Mouse (Mus musculus) liver, embryonic 12.5 days (tissue): ENCODE measurements around the gene Spout1. TPM values are rescaled to one million over a fixed set of nuclear protein-coding genes. Genes with fewer than 3 reads are reported as not detected.

ENCODE experiments used
- ATAC-seq: fragments of 200-750 bp; cut with Nextera tagmentation; 2 replicates; pipeline ENCODE4 v1.8.0; 2017; ENCODE audit warnings: moderate number of reproducible peaks, mild to moderate bottlenecking, moderate library complexity
- H3K27ac ChIP-seq: fragments of 300-500 bp; sonication (generic); 2 replicates; pipeline ENCODE4 v1.5.1; 2016; ENCODE audit warnings: mild to moderate bottlenecking
- H3K27me3 ChIP-seq: fragments of 300-500 bp; sonication (generic); replicated peaks from 2 replicates; pipeline ENCODE4 v1.6.1; 2016; ENCODE audit warnings: mild to moderate bottlenecking, moderate library complexity
- H3K36me3 ChIP-seq: fragments of 300-500 bp; sonication (generic); 2 replicates; pipeline ENCODE4 v1.6.1; 2016; ENCODE audit warnings: mild to moderate bottlenecking, moderate library complexity
- H3K4me1 ChIP-seq: fragments of 300-500 bp; sonication (generic); 2 replicates; pipeline ENCODE4 v1.6.1; 2016
- H3K4me2 ChIP-seq: fragments of 300-500 bp; sonication (generic); 2 replicates; pipeline ENCODE4 v1.6.1; 2016; ENCODE audit warnings: mild to moderate bottlenecking, moderate library complexity
- H3K4me3 ChIP-seq: fragments of 300-500 bp; sonication (generic); 2 replicates; pipeline ENCODE4 v1.5.1; 2016; ENCODE audit warnings: mild to moderate bottlenecking, moderate library complexity
- H3K9ac ChIP-seq: fragments of 300-500 bp; sonication (generic); 2 replicates; pipeline ENCODE4 v1.6.1; 2016; ENCODE audit warnings: mild to moderate bottlenecking, moderate library complexity
- H3K9me3 ChIP-seq: fragments of 300-500 bp; sonication (generic); replicated peaks from 2 replicates; pipeline ENCODE4 v1.6.1; 2016; ENCODE audit warnings: mild to moderate bottlenecking, moderate library complexity
- WGBS: fragments of 180-500 bp; shearing (Covaris S2); methylation state at CpG from one replicate; pipeline ENCODE4 v1.1.7; 2016; ENCODE audit not compliant: insufficient replicate concordance; 5-methylcytosine and 5-hydroxymethylcytosine counted together
- polyA plus RNA-seq: library from polyadenylated mRNA; unstranded; fragments of >200 nt; fragmentation: Nextera tagmentation; extraction: Ambion mirVana; gene quantifications from 2 replicates; pipeline ENCODE4 v1.2.1, GENCODE M21; 2016

Spout1 gene
- 54.4 and 55.1 TPM in 2 replicates for polyA plus RNA-seq

DNA sequence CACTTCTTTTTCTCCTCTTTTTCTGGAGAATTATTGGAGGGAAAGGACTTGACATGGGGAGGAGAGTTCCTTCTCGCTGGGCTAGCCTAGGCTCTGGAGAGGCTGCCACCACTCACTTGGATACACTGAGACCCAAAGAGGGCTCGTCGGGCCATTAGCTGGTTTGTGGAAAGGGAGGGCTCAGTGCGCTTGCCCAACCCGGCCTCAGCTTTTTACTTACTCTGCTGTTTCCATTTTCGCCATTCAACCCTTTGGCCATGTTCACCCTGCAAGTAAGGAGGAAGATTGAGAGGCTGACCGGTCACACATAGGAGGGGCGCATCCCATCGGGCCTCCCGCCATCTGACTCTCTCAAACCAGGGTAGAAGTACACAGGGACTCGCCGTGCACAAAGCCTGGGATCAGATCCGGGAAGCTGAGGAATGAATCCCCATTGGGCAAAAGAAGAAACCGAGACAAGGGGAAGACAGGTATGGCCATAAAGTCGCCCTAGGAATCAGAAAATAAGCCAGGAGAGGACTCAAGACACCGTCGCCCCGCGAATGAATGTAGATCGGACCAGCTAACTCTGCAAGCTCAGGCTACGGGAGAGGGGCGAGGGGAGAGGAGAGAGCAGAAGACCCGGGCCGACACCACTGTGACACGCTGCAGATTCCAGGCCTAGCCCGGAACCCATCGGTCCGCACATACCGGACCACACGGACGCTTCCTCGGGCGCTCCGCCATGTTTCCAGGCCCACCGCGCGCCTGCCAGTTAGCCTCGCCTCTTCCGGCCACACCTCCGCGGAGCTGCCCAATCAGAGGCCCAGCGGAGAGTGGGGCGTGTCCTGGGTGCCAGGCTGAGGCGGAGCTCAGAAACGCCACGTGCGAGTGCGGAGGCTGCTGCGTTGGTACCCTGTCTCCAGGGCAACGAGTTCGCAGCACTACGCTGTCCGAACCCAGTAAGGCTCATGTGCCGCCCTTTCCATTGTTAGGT, at the start of gene Spout1:
Gene Spout1, minus strand, starts transcription at position 760 of the 976 bp plus-strand sequence.
- Histone ChIP-seq H3K4me2 (peak within 1 kb of the TSS; percentile 81), H3K9ac (peak within 1 kb of the TSS; percentile 77), H3K27me3 (no peaks in the 10 kb centered on the region), H3K4me1 (peaks cover 29% of the 10 kb centered on the region), H3K4me3 (peak within 1 kb of the TSS; percentile 78), H3K27ac (peak within 1 kb of the TSS; percentile 67; the same call in 1 of the 2 replicates), H3K36me3 (peaks cover 42% of the 10 kb centered on the region), H3K9me3 (0 out of 2 replicates have a peak, but pooled peaks cover 4% of the 10 kb centered on the region)
- 1% methylated on average over 54 of the region's 54 CpGs for WGBS
- peak; percentile 93 for ATAC-seq

DNA sequence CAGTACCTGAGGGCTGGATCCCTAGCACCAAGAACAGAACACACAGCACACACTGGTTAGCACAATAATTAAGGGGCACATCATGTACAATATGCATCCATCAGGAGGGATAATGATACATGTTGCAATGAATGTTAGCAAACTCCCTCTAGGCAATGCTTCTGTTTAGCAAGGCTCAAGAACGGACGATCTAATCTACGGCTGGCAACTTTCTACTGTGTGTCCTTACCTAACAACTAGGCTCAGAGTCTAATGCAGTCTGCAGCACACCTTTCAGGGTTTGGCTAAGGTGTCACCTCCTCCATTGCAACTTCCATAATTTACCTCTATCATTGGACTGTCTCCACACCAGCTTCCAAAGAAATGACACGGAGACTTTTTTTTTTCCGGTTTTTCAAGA, 38.0 kb upstream of the Spout1 start:
- 87% methylated on average over 5 of the region's 5 CpGs for WGBS
- no peak overlapping the region for H3K9ac ChIP-seq
- H3K9me3 ChIP-seq, result no peaks in the 10 kb centered on the region
- no peak overlapping the region for H3K4me3 ChIP-seq
- no peak overlapping the region for H3K4me2 ChIP-seq
- H3K27ac ChIP-seq, result no peak overlapping the region
- peaks cover 5% of the 10 kb centered on the region; the same call in 1 of the 2 replicates for H3K4me1 ChIP-seq
- ATAC-seq, result no peak
- no peaks in the 10 kb centered on the region for H3K36me3 ChIP-seq
- H3K27me3 ChIP-seq, result no peaks in the 10 kb centered on the region; the same call in 1 of the 2 replicates

DNA sequence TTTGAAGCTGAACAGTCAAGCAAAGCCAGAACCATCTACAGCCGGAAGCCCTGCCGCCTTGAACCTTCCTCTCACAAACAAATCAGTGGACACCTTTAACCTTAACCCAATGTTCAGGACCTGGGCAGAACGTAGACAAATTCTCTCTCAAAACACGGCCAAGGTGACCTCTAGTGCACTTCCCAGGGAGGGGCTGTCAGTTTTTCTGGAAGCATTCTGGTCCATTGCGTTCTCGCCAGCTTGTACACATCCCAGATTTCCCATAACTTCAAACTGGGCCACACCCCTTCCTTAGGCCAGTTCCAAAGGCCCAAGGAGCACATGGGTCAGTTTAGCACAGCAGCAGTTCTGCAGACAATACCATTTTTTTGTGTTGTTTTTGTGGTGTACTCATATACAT, 37.2 kb upstream of the Spout1 start:
- 68% methylated on average over 6 of the region's 6 CpGs for WGBS
- Histone ChIP-seq H3K9ac (no peak overlapping the region; the same call in 1 of the 2 replicates), H3K36me3 (no peaks in the 10 kb centered on the region), H3K4me2 (no peak overlapping the region), H3K4me1 (peaks cover 5% of the 10 kb centered on the region; the same call in 1 of the 2 replicates), H3K27me3 (no peaks in the 10 kb centered on the region; the same call in 1 of the 2 replicates), H3K27ac (no peak overlapping the region), H3K4me3 (no peak overlapping the region), H3K9me3 (no peaks in the 10 kb centered on the region)
- ATAC-seq, result no peak

DNA sequence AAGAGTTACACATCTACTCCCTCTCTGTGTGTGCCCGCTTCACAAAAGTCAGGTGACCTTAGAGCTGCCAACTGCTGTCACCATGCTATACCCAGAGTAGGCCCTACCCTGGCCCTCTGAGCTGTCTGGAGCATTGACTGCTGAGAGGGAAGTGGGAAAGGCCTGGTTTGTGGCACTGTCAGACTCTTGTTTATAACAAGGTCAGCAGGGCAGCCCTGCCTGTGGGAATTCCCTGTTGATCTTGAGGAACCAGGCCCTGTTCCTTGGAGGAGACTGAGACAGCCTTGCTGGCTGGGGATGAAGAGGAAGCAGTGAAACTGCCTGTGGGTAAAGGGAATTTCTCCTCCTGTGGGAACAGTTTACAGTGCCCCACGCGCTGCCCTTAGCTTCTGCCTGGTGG, 36.5 kb upstream of the Spout1 start:
- Histone ChIP-seq H3K9me3 (no peaks in the 10 kb centered on the region), H3K27me3 (no peaks in the 10 kb centered on the region; the same call in 1 of the 2 replicates), H3K4me3 (no peak overlapping the region), H3K36me3 (no peaks in the 10 kb centered on the region), H3K9ac (no peak overlapping the region), H3K4me2 (no peak overlapping the region), H3K4me1 (peaks cover 5% of the 10 kb centered on the region; the same call in 1 of the 2 replicates), H3K27ac (no peak overlapping the region)
- ATAC-seq, result no peak
- 78% methylated on average over 3 of the region's 3 CpGs for WGBS

DNA sequence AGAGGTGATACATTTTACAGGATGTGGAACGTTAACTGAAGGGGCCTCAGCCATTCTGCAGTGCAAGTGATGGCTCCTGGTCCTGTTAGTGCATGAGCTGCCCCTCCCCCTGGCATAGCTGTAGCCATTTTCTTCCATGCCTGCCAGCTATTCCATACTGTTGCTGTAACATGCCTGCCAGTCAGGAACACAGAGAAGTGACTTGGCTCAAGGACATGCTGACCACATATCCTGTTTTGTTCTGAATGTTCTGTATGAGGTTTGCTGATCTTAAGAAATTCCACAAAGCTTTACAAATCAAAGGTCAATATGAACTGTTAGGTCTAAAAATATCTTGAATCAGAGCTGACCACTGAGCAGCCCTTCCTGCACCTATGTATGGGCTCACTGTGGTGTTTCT, 34.7 kb upstream of the Spout1 start:
- Histone ChIP-seq H3K4me2 (no peak overlapping the region), H3K36me3 (no peaks in the 10 kb centered on the region), H3K27ac (no peak overlapping the region), H3K9ac (no peak overlapping the region), H3K4me1 (peaks cover 5% of the 10 kb centered on the region; the same call in 1 of the 2 replicates), H3K4me3 (no peak overlapping the region), H3K27me3 (no peaks in the 10 kb centered on the region; the same call in 1 of the 2 replicates), H3K9me3 (no peaks in the 10 kb centered on the region)
- 37% methylated on average over 1 of the region's 1 CpGs for WGBS
- no peak for ATAC-seq

DNA sequence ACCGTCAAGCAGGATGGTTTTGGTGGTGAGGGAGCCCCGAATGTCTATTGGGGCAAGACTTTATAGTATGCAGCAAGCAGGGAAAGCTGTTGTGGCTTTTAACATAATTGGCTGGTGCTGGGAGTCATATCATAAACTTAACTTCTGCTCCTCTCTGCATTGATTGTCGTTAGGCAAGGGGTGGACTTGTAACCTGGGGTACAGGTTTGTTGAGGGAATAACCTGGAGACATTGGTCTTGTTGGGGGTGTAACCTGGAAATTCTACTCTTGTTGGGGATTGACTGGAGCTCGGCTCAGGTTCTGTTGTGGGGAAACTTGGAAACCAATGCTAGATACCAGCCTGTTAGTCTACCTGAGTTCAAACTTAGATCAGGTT, 33.9 kb upstream of the Spout1 start:
- Histone ChIP-seq H3K4me1 (peaks cover 5% of the 10 kb centered on the region), H3K27me3 (no peaks in the 10 kb centered on the region; the same call in 1 of the 2 replicates), H3K27ac (peak overlapping the region; percentile 62; the same call in 1 of the 2 replicates), H3K9ac (no peak overlapping the region), H3K9me3 (no peaks in the 10 kb centered on the region), H3K4me2 (no peak overlapping the region), H3K4me3 (no peak overlapping the region), H3K36me3 (no peaks in the 10 kb centered on the region)
- WGBS, result 58% methylated on average over 4 of the region's 4 CpGs
- ATAC-seq, result no peak

DNA sequence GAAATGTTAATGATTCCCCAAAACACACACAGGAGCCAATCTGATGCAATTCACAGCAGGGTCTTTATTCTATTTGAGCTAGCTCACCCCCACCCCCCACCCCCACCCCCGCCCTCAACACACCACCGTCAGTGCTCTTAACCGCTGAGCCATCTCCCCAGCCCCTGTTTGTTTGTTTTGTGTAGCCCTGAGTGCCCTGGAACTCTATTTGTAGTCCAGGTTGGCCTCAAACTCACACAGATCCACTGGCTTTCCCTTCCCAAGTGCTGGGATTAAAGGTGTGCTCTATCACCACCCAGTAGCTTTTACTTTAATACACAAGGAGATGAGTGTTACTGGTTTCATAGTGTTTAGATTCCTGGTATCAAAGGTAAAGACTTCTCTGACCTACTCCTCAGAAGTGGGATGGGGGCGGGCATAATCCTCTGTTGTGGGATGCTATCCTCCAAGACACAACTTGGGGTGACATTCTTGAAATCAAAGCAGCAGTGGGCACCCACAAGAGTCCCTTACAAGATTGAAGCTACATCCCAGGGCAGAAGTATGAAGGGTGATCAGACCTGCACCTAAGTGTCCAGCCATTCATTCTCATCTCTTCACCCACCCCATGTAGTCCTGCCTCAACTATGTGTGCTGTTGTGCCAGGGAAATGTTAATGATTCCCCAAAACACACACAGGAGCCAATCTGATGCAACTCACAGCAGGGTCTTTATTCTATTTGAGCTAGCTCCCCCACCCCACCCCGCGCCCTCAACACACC, 33.3 kb upstream of the Spout1 start:
- no peak for ATAC-seq
- 65% methylated on average over 6 of the region's 6 CpGs for WGBS

DNA sequence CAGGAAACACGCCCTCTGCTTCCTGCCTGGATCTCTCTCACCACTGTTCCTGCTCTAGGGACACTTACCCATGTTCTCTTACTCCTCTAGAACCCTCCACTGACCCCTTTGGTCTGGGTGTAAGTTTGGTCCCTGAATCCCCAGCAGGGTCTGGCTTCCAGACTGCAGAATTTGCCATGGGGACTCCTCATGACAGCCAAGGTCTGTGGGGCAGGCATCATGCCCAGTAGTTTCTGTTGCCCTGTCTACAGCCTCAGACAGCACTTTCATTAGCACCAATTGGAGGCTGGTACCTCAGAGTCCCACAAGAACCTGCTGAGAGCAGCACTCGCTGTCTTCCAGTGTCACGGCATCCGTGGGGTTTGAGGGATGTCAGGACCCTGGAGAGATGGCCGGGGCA, 29.6 kb upstream of the Spout1 start:
- Histone ChIP-seq H3K27ac (no peak overlapping the region), H3K27me3 (no peaks in the 10 kb centered on the region; the same call in 1 of the 2 replicates), H3K36me3 (no peaks in the 10 kb centered on the region), H3K4me1 (peaks cover 31% of the 10 kb centered on the region), H3K4me2 (no peak overlapping the region), H3K9ac (no peak overlapping the region), H3K4me3 (no peak overlapping the region), H3K9me3 (no peaks in the 10 kb centered on the region)
- 67% methylated on average over 5 of the region's 5 CpGs for WGBS
- no peak for ATAC-seq

More for the DNA sequence above, 33.3 kb upstream of the Spout1 start:
- H3K9ac ChIP-seq, result no peak overlapping the region
- H3K36me3 ChIP-seq, result no peaks in the 10 kb centered on the region
- H3K9me3 ChIP-seq, result no peaks in the 10 kb centered on the region
- peaks cover 11% of the 10 kb centered on the region for H3K4me1 ChIP-seq
- peak overlapping the region; percentile 62; the same call in 1 of the 2 replicates for H3K27ac ChIP-seq
- no peak overlapping the region for H3K4me3 ChIP-seq
- H3K4me2 ChIP-seq, result no peak overlapping the region
- no peaks in the 10 kb centered on the region; the same call in 1 of the 2 replicates for H3K27me3 ChIP-seq

DNA sequence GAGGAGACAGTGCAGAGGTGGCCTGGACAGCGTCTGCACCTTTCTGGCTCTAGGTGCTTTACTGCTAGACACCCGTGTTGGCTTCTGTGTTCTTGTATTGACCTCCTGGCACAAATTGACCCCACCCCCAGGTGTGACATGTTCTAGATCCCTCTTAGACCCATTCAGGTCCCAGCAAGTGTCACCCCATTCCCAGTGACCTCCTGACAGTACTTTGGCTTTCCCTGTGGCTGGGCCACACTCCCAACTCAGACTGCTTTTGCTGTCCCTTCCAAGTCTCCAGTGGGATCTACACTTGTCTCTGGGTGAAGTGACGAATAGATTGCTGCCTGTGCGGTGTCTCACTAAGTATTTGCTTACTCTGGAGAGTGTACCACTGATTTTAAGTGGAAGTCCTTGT, 29.1 kb upstream of the Spout1 start:
- H3K9me3 ChIP-seq, result no peaks in the 10 kb centered on the region
- H3K9ac ChIP-seq, result no peak overlapping the region
- ATAC-seq, result no peak
- H3K27ac ChIP-seq, result no peak overlapping the region
- H3K27me3 ChIP-seq, result no peaks in the 10 kb centered on the region; the same call in 1 of the 2 replicates
- 83% methylated on average over 4 of the region's 4 CpGs for WGBS
- peaks cover 31% of the 10 kb centered on the region for H3K4me1 ChIP-seq
- no peaks in the 10 kb centered on the region for H3K36me3 ChIP-seq
- no peak overlapping the region for H3K4me3 ChIP-seq
- H3K4me2 ChIP-seq, result no peak overlapping the region

DNA sequence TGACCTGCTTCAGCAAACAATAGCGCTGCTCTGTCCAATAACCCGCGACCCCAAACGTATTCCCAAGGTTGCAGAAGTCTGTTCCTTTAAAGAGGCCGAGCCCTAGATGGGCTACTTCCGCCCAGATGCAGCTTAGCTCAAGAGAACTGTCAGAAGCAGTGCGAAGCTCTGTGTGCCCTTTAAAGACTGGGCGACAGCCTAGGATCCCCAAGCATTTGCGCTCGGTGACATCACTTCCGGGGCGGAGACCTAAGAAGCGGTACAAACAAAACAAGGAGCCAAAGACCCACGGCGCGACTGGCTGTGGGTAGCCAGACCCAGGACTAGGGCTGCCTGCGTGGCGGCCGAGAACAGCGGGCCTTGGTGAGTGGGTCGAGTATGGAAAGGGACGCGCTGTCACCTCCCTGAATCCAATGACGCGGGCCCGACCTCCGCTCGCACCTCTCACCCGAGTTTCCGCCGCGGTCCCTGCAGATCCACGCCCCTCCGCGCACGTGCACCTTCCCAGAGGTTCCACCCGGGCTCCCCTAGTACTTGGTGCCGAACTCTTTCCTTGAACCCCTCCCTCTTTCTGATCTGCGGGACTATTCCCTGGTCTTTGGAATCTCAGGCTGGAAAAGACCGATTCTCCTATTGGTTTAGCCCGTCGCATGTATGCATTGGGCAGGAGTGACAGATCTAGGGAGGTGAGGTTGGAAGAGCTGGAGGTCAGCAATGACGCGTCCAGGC, 27.5 kb upstream of the Spout1 start, which contains the start of gene Kyat1:
Gene Kyat1, minus strand, starts transcription at position 219 of the 729 bp plus-strand sequence.
- Histone ChIP-seq H3K27ac (peak within 1 kb of the TSS; percentile 81), H3K4me1 (peaks cover 31% of the 10 kb centered on the region), H3K27me3 (no peaks in the 10 kb centered on the region), H3K9ac (peak within 1 kb of the TSS; percentile 77), H3K4me3 (peak within 1 kb of the TSS; percentile 80), H3K9me3 (no peaks in the 10 kb centered on the region), H3K36me3 (no peaks in the 10 kb centered on the region), H3K4me2 (peak within 1 kb of the TSS; percentile 92)
- 1% methylated on average over 44 of the region's 44 CpGs for WGBS
- ATAC-seq, result peak; percentile 90

DNA sequence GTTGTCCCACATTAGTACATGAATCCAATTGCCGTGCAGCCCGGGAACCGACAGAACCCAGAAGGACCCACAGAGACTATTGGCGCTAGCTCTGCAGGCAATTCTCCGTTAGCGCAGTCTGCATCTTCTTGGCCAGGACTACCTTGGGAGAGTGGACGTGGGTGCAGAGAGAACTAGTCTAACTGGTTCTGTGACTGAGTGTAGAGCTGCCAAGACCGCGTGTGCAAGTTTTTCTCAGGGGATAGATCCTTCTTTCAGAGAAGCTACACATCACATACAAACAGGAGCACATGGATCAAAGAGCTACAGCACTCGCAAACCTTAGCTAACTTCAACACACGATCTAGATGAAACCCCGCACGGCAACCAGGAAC, 27.0 kb upstream of the Spout1 start:
- Histone ChIP-seq H3K27ac (peak overlapping the region; percentile 81), H3K9ac (peak overlapping the region; percentile 77), H3K27me3 (no peaks in the 10 kb centered on the region), H3K4me2 (peak overlapping the region; percentile 92), H3K36me3 (no peaks in the 10 kb centered on the region), H3K9me3 (no peaks in the 10 kb centered on the region), H3K4me1 (peaks cover 31% of the 10 kb centered on the region), H3K4me3 (peak overlapping the region; percentile 80)
- WGBS, result 1% methylated on average over 13 of the region's 13 CpGs
- ATAC-seq, result peak; percentile 33
